Mouse (Mus musculus) kidney, postnatal 25 days (tissue): ENCODE results near the gene Inpp5a.

ENCODE experiments used
- DNase-seq, 2 experiments: peaks; one replicate each; pipeline ENCODE4 v3.0.0; 2021; ENCODE audit warnings: mixed read lengths in 2 of 2

Gene Inpp5a

DNA sequence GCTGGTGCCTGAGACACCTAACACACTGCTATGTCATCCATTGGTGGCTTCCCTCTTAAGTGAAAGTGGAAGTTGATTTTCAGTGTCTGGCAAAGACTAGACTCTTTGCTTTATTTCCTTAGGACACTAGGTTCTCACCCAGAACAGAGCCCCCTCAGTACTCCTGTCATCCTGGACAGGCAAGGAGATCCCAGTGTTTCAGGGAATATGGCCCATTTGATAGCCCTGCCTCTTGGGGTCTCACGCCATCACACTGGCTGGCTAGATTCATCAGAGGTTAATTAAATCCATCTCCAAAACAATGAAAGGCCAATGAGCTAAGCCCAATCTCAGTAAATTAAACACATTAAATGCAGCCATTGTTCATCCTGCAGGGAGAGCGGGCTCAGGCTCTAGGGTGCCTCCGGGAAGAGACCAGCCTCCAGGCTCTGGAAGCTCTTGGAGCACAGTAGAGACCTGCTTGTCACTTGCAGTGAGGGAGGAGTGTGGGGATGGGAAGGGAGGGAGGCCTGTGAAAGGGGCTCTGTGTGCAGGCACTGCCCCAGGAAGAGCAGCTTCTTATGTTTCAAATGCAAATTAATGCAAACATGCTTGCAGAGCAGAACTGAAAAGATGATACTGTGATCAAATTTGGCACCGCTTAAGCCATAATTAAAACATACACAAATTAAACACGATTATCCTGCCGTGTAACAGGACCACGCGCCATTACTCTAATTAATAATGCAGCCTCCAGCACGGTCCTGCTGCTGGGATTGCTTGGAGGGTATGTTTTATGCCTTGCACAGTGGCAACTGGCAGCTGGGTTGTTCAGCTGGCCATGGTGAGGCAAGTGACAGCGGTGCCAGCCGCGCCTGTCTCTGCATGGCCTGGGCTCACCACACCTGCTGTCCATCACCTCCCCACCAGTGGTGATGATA lies 156.1 kb downstream of the Inpp5a start:
- no peak for DNase-seq

DNA sequence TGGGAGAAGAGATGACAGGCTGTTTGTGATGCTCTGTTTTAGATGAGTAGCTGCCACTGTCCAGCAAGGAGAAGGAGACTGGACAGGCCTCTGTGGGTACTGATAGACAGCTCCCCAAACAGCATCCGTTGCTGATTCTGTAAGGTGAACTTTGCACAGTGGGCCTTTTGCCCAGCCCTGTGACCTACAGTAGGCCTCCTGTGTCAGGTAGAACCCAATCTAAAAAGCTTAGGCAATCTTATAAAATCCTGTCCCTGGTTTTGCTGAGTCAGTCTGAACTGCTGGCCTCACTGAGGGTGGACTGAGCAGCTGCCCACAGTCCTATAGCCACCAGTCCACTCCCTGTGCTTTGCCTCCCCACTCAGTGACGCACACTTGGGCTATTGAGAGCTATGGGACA lies 158.4 kb downstream of the Inpp5a start:
- peak; percentile 81 to 88 for DNase-seq

DNA sequence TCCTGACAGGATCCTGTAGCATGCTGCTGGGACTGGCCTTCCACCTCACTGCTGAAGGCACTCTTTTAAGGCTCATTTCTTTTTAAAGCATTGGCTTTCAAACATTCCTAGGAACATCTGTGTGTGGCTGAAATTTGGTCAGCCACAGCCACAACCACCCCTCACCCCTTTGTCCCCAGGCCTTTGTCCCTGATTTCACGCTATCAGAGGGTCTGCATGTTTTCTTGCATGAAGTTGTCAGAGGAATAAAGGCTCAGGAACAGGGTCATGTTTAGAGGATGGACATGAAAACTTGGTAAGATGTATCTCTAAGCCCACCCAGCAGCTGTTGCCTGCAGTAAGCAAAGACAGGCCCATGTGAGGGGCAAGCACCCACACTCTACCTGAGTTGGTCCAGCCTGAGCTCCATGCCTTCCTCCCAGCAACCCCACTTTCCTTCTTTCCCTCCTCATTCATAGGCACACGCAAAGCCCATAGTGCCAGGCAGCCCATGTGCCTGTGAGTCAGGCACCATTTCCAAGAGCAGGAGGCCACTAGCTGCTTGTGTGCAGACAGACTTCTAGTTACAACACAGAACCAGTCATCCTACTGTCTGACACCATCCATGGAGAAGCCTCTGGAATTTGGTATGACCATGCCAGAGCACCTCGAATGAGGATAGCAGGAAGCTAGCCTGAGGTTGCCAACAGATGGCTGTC lies 161.3 kb downstream of the Inpp5a start:
- DNase-seq: no peak

DNA sequence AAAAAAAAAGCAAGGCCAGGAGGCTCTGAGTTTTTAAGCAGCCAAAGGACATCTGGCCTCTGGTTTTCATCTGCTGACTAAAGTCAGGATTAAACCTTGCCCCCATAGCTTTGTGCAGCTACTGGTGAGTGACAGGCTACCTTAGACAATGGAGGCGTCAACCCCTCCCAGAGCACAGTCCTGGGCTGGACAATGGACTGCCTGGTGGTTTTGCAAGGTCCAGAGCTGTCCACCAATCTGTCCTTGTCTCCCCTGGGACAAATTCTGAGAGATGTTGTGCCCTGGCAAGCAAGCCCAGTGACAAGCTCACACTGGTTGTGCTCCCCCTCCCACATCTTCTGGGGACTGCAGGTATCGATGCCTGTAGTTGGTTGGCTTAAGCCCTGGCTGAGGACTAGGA lies 162.6 kb downstream of the Inpp5a start:
- DNase-seq: peak in 1 of 2 experiments; percentile 47

DNA sequence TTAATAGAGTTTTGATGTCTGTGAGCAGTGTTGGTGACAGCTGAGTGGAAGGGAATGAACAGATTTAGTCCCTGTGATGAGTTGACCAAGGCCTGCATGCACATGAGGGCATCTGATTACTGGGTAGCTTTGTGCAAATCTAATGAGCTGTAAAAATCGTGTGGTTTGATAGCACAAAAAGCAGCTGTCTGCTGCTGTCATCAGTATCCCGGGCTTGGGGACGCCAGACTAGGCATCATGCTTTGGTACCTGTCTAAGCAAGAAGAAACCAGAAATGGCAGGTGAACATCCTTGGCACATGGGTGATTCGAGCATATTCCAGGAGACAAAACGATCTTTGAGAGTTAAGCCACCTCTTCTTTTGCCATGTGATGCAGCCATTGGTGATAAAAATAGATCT lies 167.4 kb downstream of the Inpp5a start:
- DNase-seq: no peak

DNA sequence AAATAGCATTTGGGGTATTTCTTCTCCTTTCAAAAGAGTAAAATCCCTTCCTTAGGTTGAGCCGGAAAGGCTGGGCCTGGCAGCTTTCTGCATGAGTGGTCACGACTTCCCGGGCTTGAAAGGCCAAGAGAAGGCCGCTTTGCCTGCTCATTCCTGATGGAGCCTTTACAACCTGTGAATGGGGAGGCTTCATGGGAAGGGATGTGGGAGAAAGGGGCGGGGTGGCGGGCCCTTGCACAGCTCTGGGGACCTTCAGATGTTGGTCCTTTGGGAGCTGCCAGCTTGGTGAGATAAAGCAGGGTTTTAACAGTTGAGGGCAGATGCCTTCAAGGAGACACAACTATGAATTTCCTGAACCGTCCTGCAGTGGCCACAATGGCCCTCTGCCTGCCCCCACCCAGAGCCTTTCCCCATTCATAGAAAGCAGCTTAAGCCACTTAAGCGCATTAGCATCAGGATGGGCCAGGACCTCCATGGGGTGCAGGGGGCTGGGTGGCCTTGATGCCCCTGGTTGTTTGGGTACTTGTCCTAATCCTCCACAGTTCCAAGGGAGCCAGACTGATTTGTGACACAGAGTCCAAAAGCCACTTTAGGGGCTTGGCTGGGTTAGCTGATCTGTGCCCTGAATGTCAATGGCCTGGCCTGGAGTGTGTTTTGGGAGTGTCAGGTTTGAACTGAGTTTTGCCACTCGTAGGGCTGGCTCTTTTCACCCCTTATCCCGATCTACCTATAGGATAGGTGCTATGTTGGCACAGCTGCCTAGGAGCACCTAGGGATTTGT lies 168.0 kb downstream of the Inpp5a start:
- DNase-seq: no peak

DNA sequence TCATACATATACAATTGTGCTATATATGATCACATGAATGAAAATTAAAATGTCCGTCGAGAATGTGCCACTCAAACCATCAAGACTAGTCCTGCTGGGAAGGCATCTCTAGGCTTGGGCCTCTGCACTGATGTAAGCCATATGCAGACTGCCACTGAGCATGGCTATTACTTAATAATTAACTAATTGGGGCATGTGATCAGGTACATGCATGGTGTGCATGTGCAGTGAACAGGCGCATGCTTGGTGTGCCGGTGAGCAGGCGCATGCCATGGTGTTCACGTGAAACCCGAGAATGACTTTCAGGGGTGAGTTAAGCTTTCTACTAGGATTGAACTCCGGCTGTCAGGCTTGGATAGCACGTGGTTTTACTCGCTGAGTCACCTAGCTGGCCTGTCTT lies 170.8 kb downstream of the Inpp5a start:
- DNase-seq: peak; percentile 37 to 67

DNA sequence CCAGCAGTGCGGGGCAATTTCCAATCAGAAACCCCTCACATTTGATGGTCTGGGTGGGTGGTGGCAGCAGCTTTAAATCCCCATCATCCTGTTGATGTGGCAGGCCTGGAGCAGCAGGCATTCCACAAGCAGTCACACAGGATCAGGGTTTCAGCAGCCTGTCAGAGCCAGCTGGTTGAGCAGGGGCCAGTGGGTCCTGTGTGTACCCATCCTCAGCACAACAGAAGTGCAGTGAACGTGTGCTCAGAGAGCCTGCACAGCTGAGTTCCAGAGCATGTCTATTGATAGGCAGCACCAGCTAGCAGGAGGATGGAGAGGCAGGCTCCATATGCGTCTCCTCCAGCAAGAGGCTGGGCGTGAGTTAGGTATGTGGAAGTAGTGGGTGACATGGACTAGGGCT lies 174.5 kb downstream of the Inpp5a start:
- DNase-seq: no peak

DNA sequence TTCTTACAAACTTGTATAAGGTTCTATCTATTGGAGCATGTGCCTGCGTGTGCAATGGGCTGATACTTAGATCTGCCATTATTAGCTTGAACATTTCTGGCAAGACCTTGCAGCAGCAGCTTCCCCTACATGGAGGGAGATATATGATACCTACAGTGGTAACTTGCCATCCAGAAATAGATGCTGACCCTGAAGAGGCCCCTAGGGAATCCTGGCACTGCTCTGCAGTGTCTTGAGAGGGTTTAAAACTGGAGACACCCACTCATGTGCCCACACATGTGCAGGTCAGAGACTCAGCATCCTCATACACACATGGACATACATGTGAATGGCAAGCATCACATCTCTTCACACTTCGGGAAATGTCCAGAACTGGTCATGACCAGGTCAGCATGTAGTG lies 175.3 kb downstream of the Inpp5a start:
- no peak for DNase-seq

DNA sequence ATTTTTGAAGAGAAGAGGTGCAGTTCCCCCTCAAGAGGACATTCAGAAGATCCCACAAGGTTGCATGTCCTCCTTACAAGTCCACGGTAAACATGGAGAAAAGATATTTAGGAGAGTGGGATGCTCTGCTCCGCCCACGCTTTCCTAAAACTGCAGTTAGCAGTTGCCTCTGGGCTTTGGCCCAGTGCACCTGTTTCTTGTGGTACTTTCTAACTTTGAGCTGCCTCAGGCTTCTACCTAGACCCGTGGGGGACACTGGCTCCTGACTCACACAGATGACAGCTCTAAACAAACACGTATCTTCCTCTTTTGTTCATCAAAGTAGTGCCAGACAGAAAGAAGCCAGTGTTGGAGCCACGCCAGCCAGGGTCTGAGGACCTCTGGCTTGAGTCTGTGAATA lies 177.1 kb downstream of the Inpp5a start:
- DNase-seq: no peak

DNA sequence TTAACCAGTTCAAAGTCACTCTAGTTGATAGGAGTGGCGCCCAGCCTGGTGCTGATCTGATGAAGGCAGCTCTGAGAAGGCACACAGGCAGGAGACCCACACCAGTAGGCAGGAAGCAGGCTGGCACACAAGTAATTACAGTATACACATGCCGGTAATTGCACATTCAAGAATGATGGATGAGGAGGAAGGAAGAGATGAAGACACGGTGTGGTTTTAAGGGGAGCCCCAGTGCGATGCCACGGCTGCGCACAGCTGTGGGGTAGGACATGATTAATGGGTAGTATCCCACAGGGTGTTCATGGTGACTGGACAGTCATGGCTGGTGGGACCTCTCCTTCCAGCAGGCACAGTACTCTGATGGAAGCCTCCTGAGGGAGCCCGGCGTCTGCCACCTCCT lies 177.6 kb downstream of the Inpp5a start:
- no peak for DNase-seq

DNA sequence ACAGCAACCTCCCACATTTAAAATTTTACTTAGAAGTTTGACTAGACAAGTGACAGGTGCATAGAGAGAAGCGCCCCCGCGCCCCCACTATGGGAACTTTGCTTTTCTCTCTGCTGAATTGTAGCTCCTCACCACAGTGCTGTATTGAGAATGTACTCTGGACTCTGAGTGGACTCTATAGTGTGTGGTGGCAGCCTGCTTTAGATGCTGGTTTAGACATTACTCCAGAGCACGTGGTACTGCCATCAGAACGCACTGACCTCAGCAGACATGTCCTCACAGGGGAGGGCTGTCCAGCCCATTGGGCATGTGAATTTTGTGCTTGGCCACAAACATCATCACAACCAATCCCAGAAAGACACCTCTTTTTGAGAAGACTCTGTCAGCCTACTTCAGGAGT lies 181.9 kb downstream of the Inpp5a start:
- DNase-seq: no peak

DNA sequence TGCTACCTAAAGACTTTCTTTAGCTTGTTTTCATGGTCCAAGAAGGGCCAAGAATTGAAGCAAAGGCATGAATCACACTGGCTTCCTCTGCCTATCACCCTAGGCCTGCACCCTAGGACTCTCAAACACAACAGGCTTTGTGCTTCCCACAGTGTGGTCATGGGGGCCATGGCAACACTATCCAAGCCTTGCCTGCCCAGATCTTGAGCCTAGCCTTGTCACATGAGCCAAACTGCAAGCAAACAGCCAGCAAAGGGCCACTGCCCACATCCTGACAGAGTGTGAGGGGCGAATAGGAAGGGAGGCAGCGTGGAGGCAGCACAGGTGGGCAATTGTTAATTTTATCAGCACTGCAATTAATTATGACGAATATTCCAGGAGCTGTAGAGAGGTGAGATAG lies 183.8 kb downstream of the Inpp5a start:
- no peak for DNase-seq

DNA sequence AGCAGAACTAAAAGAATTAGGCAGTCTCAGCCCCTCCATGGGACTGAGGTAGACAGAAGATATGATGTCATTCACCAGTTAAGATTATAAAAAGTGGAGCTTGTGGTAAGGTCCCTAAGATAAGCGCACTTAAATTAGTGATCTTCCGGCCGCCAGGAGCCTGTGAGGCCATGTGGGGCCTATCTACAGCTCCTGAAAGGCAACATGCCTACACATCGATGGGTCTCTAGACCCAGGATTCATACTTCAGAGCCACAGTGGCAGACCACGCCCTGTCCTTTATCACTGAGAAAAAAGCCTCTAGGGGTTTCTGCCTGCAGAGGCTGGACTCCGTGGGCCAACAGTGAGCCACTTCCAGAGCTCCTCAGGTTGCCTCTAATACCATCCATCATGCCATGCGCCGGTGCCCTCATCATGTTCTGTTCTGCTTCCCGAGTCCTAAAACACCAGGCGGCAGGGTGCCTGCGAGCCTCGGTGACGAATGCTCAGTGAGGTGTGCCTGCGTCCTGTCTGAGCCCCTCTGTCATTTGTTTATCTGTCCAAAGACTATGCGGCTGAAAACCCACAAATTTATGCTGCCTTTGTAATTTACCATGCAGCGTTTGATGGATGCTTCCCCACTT lies 187.3 kb downstream of the Inpp5a start:
- DNase-seq: no peak

DNA sequence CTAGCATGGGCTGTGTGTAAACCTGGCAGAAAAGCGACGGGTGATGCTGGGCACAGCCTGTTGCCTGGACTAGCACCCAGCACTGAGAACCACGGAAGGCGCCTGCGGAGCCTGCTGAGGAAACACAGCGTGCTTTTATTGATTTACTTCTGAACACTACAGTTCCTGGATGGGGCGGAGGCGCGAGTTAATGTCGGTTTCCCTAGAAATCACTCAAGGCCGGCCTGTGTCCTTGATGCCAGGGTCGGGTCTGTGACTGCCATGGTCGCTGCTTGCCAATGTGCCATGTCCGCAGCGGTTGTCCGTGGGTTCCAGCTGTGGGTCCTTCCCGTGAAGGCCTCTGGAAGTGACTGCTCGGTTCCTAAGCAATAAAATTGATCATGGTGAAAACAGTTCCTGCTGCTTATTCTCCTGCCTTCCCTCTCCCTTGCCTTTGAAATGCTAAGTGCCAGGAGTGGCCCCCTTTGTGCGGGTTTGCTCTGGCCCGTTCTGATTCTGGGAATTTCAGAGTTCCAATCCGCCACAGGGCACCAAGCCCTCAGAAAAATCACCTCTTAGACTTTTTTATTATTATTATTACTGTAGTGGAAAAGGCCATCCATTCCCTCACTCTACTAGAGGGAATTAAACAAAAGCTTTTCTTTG lies 190.5 kb downstream of the Inpp5a start:
- no peak for DNase-seq

DNA sequence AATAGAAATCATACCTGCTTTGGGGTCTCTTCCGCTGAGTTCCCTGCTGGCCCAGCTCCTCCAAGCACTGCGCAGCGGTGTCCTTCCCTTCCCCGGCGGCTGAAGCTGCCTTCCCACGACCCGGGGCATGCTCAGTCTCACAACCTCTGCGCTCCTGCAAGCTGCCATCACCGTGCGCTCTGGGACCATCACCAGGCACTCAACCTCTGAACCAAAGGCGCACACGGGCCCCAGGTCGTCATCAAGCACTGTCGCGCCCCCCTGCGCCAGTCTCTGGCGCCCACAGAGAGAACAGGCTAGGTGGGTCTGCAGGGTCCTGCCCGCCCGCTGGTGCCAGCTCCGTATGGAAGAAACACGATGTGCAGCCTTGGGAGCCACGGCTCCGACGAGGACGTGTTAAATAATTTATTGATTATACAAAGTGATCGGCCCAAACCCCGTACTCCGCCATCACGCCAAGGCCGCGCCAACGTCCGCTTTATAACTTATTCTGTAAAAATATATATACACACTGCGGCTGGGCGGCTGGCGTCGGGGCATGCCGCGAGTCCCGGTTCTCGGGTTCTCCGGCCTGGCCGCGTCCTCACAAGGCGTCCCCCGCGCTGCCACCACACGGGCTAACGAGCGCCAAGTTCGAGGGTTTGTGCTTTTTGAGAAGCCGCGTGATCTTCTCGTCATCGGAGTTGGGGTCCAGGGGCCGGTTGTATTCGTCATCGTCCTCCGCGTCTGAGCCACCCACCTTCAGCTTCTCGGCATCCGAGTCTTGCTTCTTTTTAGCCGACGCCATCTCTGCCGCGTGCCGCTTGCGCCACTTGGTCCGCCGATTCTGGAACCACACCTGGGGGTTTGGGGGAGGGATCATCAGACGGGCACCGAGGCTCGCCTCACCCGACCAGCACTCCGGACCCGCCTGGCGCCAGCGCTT lies 192.2 kb downstream of the Inpp5a start:
- no peak for DNase-seq

DNA sequence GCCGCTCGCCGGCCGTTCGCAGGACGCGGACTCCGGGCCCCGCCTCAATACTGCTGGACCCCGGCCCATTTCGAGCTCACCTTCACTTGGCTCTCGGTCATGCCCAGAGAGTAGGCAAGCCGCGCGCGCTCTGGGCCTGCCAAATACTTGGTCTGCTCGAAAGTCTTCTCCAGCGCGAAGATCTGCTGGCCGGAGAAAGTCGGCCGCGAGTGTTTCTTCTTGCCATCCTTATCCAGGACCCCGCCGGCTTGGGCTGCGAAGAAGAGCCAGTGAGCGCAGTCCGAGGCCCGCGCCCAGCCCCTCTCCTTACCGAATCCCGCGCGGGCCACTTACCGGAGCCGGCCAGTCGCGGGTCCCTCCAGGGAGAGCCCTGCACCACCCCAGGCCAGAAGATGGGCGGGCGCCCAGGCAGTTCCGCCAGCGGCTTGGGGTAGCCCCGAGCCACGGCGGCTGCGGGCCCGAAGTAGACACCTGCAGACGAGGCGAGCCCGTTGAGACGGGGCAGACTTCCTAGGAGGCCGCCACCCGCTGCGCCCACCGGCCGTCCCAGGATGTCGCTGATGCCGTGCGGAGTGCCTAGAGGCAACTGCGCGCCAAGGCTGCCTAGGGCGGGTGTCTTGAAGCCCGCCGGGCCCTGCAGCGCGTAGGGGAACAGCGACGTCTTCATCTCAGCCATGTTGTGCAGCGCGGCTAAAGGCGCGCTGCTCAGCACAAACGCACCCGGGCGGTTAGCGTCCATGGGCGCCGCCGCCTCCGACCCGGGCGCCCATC lies 193.1 kb downstream of the Inpp5a start:
- DNase-seq: no peak

DNA sequence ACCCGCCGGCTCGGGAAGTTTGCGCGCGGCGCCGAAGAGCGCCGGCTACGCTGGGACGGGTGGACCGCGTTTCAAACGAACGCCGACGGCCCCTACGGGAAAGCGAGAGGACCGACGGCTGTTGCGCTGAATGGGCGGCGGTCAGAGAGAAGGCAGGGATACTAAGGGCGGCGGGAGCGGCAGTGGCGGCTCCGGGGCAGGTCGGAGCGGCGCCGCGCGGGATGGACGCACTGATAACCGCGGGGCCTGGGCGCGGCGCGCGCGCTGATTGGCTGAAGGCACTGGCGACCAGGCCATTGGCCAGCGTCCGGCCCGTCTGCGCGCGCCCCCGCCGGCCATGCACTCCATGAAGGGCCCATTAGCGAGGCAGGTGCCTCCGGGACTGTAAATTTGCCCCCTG lies 193.7 kb downstream of the Inpp5a start, which contains the start of gene Nkx6-2:
Gene Nkx6-2 (minus strand): TSS at position 203 of the 400 bp plus-strand sequence.
- DNase-seq: peak; percentile 41 to 66

DNA sequence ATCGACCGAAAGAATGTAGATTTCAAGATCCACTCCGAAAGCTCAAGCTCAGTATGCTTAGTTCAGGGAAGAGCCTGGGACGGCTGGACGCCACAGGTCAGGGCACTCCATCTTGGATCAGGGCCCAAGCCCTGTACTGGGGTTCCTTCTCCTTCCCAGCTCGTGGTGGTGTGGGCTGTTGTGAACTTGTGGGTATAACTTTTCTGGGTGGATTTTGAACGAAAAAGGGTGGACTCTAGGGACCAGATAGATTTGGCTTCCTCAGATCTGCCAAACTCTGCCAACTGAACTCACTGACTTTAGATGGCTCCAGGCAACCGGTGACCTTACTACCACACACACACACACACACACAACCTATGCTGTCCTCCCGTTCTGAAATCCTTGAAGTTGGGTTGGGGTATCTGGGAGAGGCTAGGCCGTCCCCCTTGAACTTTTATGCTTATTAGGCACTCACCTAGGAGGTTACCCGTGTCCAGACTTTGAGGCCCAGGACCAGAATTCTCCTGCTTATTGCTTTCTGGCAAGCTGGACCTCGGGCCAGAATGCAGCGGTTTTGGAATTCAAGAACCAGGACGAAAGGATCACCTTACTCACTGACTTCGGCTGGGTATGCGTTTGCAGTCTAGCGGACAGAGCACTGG lies 194.3 kb downstream of the Inpp5a start:
- no peak for DNase-seq
